Mouse (Mus musculus) lung, embryonic 15.5 days (tissue): ENCODE data around the gene Plxdc2. TPM values are rescaled to one million over a fixed set of nuclear protein-coding genes. Genes with fewer than 3 reads are reported as not detected.

Source experiments
- ATAC-seq: fragments of 200-750 bp; cut with Nextera tagmentation; 2 replicates; pipeline ENCODE4 v1.8.0; 2017; ENCODE audit warnings: moderate number of reproducible peaks, borderline replicate concordance; ENCODE audit not compliant: low FRiP score, low TSS enrichment; ENCODE audit errors: extremely low read depth
- H3K27ac ChIP-seq: fragments of 300-500 bp; sonication (generic); 2 replicates; pipeline ENCODE4 v1.5.1; 2015; ENCODE audit warnings: moderate library complexity, mild to moderate bottlenecking, inconsistent platforms
- H3K27me3 ChIP-seq: fragments of 300-500 bp; sonication (generic); 2 replicates; pipeline ENCODE4 v1.6.1; 2015; ENCODE audit warnings: inconsistent platforms
- H3K36me3 ChIP-seq: fragments of 300-500 bp; sonication (generic); 2 replicates; pipeline ENCODE4 v1.6.1; 2015; ENCODE audit warnings: inconsistent platforms
- H3K4me1 ChIP-seq: fragments of 300-500 bp; sonication (generic); 2 replicates; pipeline ENCODE4 v1.6.1; 2015; ENCODE audit warnings: inconsistent platforms
- H3K4me2 ChIP-seq: fragments of 300-500 bp; sonication (generic); 2 replicates; pipeline ENCODE4 v1.6.1; 2015; ENCODE audit warnings: inconsistent platforms, mild to moderate bottlenecking, moderate library complexity
- H3K4me3 ChIP-seq: fragments of 300-500 bp; sonication (generic); 2 replicates; pipeline ENCODE4 v1.5.1; 2015; ENCODE audit warnings: mild to moderate bottlenecking, inconsistent platforms
- H3K9ac ChIP-seq: fragments of 300-500 bp; sonication (generic); 2 replicates; pipeline ENCODE4 v1.6.1; 2015; ENCODE audit warnings: inconsistent platforms
- H3K9me3 ChIP-seq: fragments of 300-500 bp; sonication (generic); 2 replicates; pipeline ENCODE4 v1.6.1; 2016; ENCODE audit warnings: inconsistent platforms
- WGBS: fragments of 180-500 bp; shearing (Covaris S2); methylation state at CpG from one replicate; pipeline ENCODE4 v1.1.7; 2015; 5-methylcytosine and 5-hydroxymethylcytosine counted together
- polyA plus RNA-seq: library from polyadenylated mRNA; unstranded; fragments of >200 nt; fragmentation: Nextera tagmentation; extraction: Ambion mirVana; gene quantifications from 2 replicates; pipeline ENCODE4 v1.2.1, GENCODE M21; 2015

The Plxdc2 gene
- polyA plus RNA-seq, result 64.2 and 71.3 TPM in 2 replicates

GRCm38 (mm10) chr2:16356106-16356818 lies at the start of gene Plxdc2:
TSS of gene Plxdc2 (plus strand) at chr2:16356304.
- WGBS, result 0% methylated on average over 45 of the region's 45 CpGs
- Histone ChIP-seq H3K9ac (peak within 1 kb of the TSS; percentile 65), H3K4me2 (peak within 1 kb of the TSS; percentile 84)

GRCm38 (mm10) chr2:16310387-16310786 lies 45.7 kb upstream of the Plxdc2 start:
- Histone ChIP-seq H3K27me3 (no peaks in the 10 kb centered on the region), H3K4me1 (no peaks in the 10 kb centered on the region), H3K9ac (no peak overlapping the region), H3K4me3 (no peak overlapping the region), H3K4me2 (no peak overlapping the region), H3K9me3 (no peaks in the 10 kb centered on the region), H3K27ac (no peak overlapping the region), H3K36me3 (no peaks in the 10 kb centered on the region)
- 41% methylated on average over 2 of the region's 2 CpGs for WGBS
- no peak for ATAC-seq

More at GRCm38 (mm10) chr2:16356106-16356818, at the start of gene Plxdc2:
- peak within 1 kb of the TSS; percentile 90 for H3K27ac ChIP-seq
- no peaks in the 10 kb centered on the region for H3K9me3 ChIP-seq
- H3K27me3 ChIP-seq, result no peaks in the 10 kb centered on the region
- H3K4me3 ChIP-seq, result peak within 1 kb of the TSS; percentile 76
- ATAC-seq, result peak; percentile 92
- H3K4me1 ChIP-seq, result no peaks in the 10 kb centered on the region
- no peaks in the 10 kb centered on the region for H3K36me3 ChIP-seq

GRCm38 (mm10) chr2:16312400-16313070 lies 43.6 kb upstream of the Plxdc2 start:
- Histone ChIP-seq H3K4me3 (no peak overlapping the region), H3K27me3 (no peaks in the 10 kb centered on the region), H3K9me3 (no peaks in the 10 kb centered on the region), H3K9ac (no peak overlapping the region), H3K27ac (no peak overlapping the region), H3K36me3 (no peaks in the 10 kb centered on the region), H3K4me1 (no peaks in the 10 kb centered on the region), H3K4me2 (no peak overlapping the region)
- WGBS, result 37% methylated on average over 4 of the region's 4 CpGs
- ATAC-seq, result peak; percentile 85; the same call in 1 of the 2 replicates

GRCm38 (mm10) chr2:16335194-16335781 lies 20.8 kb upstream of the Plxdc2 start:
- 65% methylated on average over 4 of the region's 4 CpGs for WGBS
- H3K9me3 ChIP-seq, result no peaks in the 10 kb centered on the region
- no peak for ATAC-seq

GRCm38 (mm10) chr2:16344564-16344963 lies 11.5 kb upstream of the Plxdc2 start:
- no peak overlapping the region for H3K9ac ChIP-seq
- H3K9me3 ChIP-seq, result no peaks in the 10 kb centered on the region
- H3K4me2 ChIP-seq, result no peak overlapping the region
- 72% methylated on average over 2 of the region's 2 CpGs for WGBS
- no peaks in the 10 kb centered on the region for H3K4me1 ChIP-seq
- no peak overlapping the region for H3K4me3 ChIP-seq
- no peak for ATAC-seq
- no peak overlapping the region for H3K27ac ChIP-seq
- no peaks in the 10 kb centered on the region for H3K27me3 ChIP-seq
- no peaks in the 10 kb centered on the region for H3K36me3 ChIP-seq

More at GRCm38 (mm10) chr2:16335194-16335781, 20.8 kb upstream of the Plxdc2 start:
- H3K27me3 ChIP-seq, result no peaks in the 10 kb centered on the region
- H3K9ac ChIP-seq, result no peak overlapping the region
- no peaks in the 10 kb centered on the region for H3K36me3 ChIP-seq
- no peak overlapping the region for H3K27ac ChIP-seq
- no peaks in the 10 kb centered on the region for H3K4me1 ChIP-seq
- H3K4me2 ChIP-seq, result no peak overlapping the region
- H3K4me3 ChIP-seq, result no peak overlapping the region

- Histone ChIP-seq H3K36me3 (no peaks in the 10 kb centered on the region), H3K9ac (no peak overlapping the region), H3K27me3 (no peaks in the 10 kb centered on the region), H3K27ac (no peak overlapping the region), H3K4me2 (no peak overlapping the region), H3K4me3 (no peak overlapping the region), H3K9me3 (no peaks in the 10 kb centered on the region), H3K4me1 (no peaks in the 10 kb centered on the region)
- 70% methylated on average over 3 of the region's 3 CpGs for WGBS
- no peak for ATAC-seq
Observed at GRCm38 (mm10) chr2:16351106-16351505, 5.0 kb upstream of the Plxdc2 start.

- Histone ChIP-seq H3K4me3 (peak overlapping the region; percentile 76), H3K9ac (peak overlapping the region; percentile 65), H3K4me1 (no peaks in the 10 kb centered on the region), H3K27ac (peak overlapping the region; percentile 90), H3K4me2 (peak overlapping the region; percentile 84), H3K36me3 (no peaks in the 10 kb centered on the region), H3K27me3 (no peaks in the 10 kb centered on the region), H3K9me3 (no peaks in the 10 kb centered on the region)
- ATAC-seq, result peak; percentile 75
- under 1% methylated on average over 22 of the region's 22 CpGs for WGBS
Observed at GRCm38 (mm10) chr2:16355611-16356105, 446 bp upstream of the Plxdc2 start.

GRCm38 (mm10) chr2:16356921-16357837 lies 1.1 kb downstream of the Plxdc2 start:
- 3% methylated on average over 33 of the region's 33 CpGs for WGBS
- H3K9me3 ChIP-seq, result no peaks in the 10 kb centered on the region
- H3K4me3 ChIP-seq, result peak overlapping the region; percentile 76
- H3K4me2 ChIP-seq, result peak overlapping the region; percentile 84
- no peaks in the 10 kb centered on the region for H3K36me3 ChIP-seq
- peak overlapping the region; percentile 65 for H3K9ac ChIP-seq
- no peaks in the 10 kb centered on the region for H3K27me3 ChIP-seq
- peak overlapping the region; percentile 90 for H3K27ac ChIP-seq
- peaks cover 4% of the 10 kb centered on the region; the same call in 1 of the 2 replicates for H3K4me1 ChIP-seq
- no peak for ATAC-seq

GRCm38 (mm10) chr2:16357946-16358345 lies 1.8 kb downstream of the Plxdc2 start:
- no peak for ATAC-seq

GRCm38 (mm10) chr2:16359341-16359928 lies 3.3 kb downstream of the Plxdc2 start:
- WGBS, result 25% methylated on average over 3 of the region's 3 CpGs
- H3K27ac ChIP-seq, result no peak overlapping the region
- ATAC-seq, result no peak
- peak overlapping the region; percentile 84 for H3K4me2 ChIP-seq
- H3K4me3 ChIP-seq, result peak overlapping the region; percentile 76
- no peak overlapping the region for H3K9ac ChIP-seq
- no peaks in the 10 kb centered on the region for H3K36me3 ChIP-seq
- no peaks in the 10 kb centered on the region for H3K9me3 ChIP-seq
- no peaks in the 10 kb centered on the region for H3K27me3 ChIP-seq
- peaks cover 12% of the 10 kb centered on the region; the same call in 1 of the 2 replicates for H3K4me1 ChIP-seq

More at GRCm38 (mm10) chr2:16357946-16358345, 1.8 kb downstream of the Plxdc2 start:
- Histone ChIP-seq H3K4me1 (peaks cover 11% of the 10 kb centered on the region; the same call in 1 of the 2 replicates), H3K27ac (peak overlapping the region; percentile 58), H3K9me3 (no peaks in the 10 kb centered on the region), H3K9ac (peak overlapping the region; percentile 65), H3K4me2 (peak overlapping the region; percentile 84), H3K4me3 (peak overlapping the region; percentile 76), H3K36me3 (no peaks in the 10 kb centered on the region), H3K27me3 (no peaks in the 10 kb centered on the region)
- 7% methylated on average over 1 of the region's 1 CpGs for WGBS

GRCm38 (mm10) chr2:16364749-16365148 lies 8.6 kb downstream of the Plxdc2 start:
- Histone ChIP-seq H3K9me3 (no peaks in the 10 kb centered on the region), H3K4me1 (peaks cover 25% of the 10 kb centered on the region; the same call in 1 of the 2 replicates), H3K27ac (no peak overlapping the region), H3K4me3 (no peak overlapping the region), H3K9ac (no peak overlapping the region), H3K4me2 (no peak overlapping the region), H3K36me3 (no peaks in the 10 kb centered on the region), H3K27me3 (no peaks in the 10 kb centered on the region)
- WGBS, result 49% methylated on average over 1 of the region's 1 CpGs
- no peak for ATAC-seq
